Mouse (Mus musculus) lung, postnatal 0 days (tissue): ENCODE data around the gene Lhx8.

Experiments
- CTCF ChIP-seq: IDR thresholded peaks from 2 replicates; pipeline ENCODE4 v1.5.1; 2016; ENCODE audit warnings: antibody characterized with exemption, mild to moderate bottlenecking
- EP300 ChIP-seq: IDR thresholded peaks from 2 replicates; pipeline ENCODE4 v1.6.1; 2016; ENCODE audit warnings: antibody characterized with exemption, mild to moderate bottlenecking, control low read depth

- TF ChIP-seq CTCF (no peak), EP300 (no peak)
These were observed 32.0 kb downstream of the Lhx8 start for GRCm38 (mm10) chr3:154298490-154298889.
